Mouse (Mus musculus): Measurements from ENCODE around the gene Ces2h. TPM values are rescaled to one million over a fixed set of nuclear protein-coding genes. Genes with fewer than 3 reads are reported as not detected.
"Not testable (repeated sequence)": the region's sequence is repeated elsewhere in the genome, so short reads cannot be mapped to it uniquely, and the experiment has no call there.

The Ces2h gene
- polyA plus RNA-seq, 1 experiment from 2014 or later = not detected

GRCm38 (mm10) chr8:105023087-105023486 lies 22.4 kb downstream of the Ces2h start:
- no peak for ATAC-seq (ENCODE audit: insufficient number of reproducible peaks, low FRiP score, low TSS enrichment, low read depth)
- Histone ChIP-seq H3K9me3 (no peaks in the 10 kb centered on the region), H3K4me1 (no peaks in the 10 kb centered on the region), H3K27ac (no peak overlapping the region), H3K4me2 (no peak overlapping the region), H3K27me3 (no peaks in the 10 kb centered on the region), H3K4me3 (no peak overlapping the region), H3K9ac (no peak overlapping the region), H3K36me3 (no peaks in the 10 kb centered on the region)
- 39% methylated on average over 1 of the region's 1 CpGs for WGBS

GRCm38 (mm10) chr8:105025050-105025449 lies 24.4 kb downstream of the Ces2h start:
- Histone ChIP-seq H3K9me3 (no peaks in the 10 kb centered on the region), H3K4me3 (no peak overlapping the region), H3K27me3 (no peaks in the 10 kb centered on the region), H3K4me1 (no peaks in the 10 kb centered on the region), H3K9ac (no peak overlapping the region), H3K27ac (no peak overlapping the region), H3K36me3 (no peaks in the 10 kb centered on the region), H3K4me2 (no peak overlapping the region)
- 50% methylated on average over 2 of the region's 2 CpGs for WGBS
- no peak for ATAC-seq (ENCODE audit: insufficient number of reproducible peaks, low FRiP score, low TSS enrichment, low read depth)

- Histone ChIP-seq H3K4me2 (no peak overlapping the region), H3K36me3 (no peaks in the 10 kb centered on the region), H3K27ac (no peak overlapping the region), H3K9me3 (no peaks in the 10 kb centered on the region), H3K9ac (no peak overlapping the region), H3K4me3 (no peak overlapping the region), H3K27me3 (no peaks in the 10 kb centered on the region), H3K4me1 (no peaks in the 10 kb centered on the region)
- ATAC-seq (ENCODE audit: insufficient number of reproducible peaks, low FRiP score, low TSS enrichment, low read depth) = no peak
- WGBS = 36% methylated on average over 1 of the region's 1 CpGs
Measured at GRCm38 (mm10) chr8:105043510-105043909, 42.9 kb downstream of the Ces2h start.

- Histone ChIP-seq H3K27ac (no peak overlapping the region), H3K4me2 (no peak overlapping the region), H3K36me3 (no peaks in the 10 kb centered on the region), H3K27me3 (no peaks in the 10 kb centered on the region), H3K9me3 (no peaks in the 10 kb centered on the region), H3K4me1 (no peaks in the 10 kb centered on the region), H3K9ac (no peak overlapping the region), H3K4me3 (no peak overlapping the region)
- 78% methylated on average over 3 of the region's 3 CpGs for WGBS
- no peak for ATAC-seq (ENCODE audit: insufficient number of reproducible peaks, low FRiP score, low TSS enrichment, low read depth)
Measured at GRCm38 (mm10) chr8:105045824-105046401, 45.3 kb downstream of the Ces2h start.

- no peak within 1 kb of the TSS for H3K27ac ChIP-seq
- H3K4me3 ChIP-seq = no peak within 1 kb of the TSS
- no peak within 1 kb of the TSS for H3K9ac ChIP-seq
- H3K9me3 ChIP-seq = no peaks in the 10 kb centered on the region
- no peaks in the 10 kb centered on the region for H3K4me1 ChIP-seq
- no peak for ATAC-seq (ENCODE audit: insufficient number of reproducible peaks, low FRiP score, low TSS enrichment, low read depth)
- no peak within 1 kb of the TSS for H3K4me2 ChIP-seq
- H3K27me3 ChIP-seq = no peaks in the 10 kb centered on the region
- 74% methylated on average over 3 of the region's 3 CpGs for WGBS
- H3K36me3 ChIP-seq = no peaks in the 10 kb centered on the region
Measured at GRCm38 (mm10) chr8:105048371-105048854, 47.8 kb downstream of the Ces2h start, which contains the start of gene Ces3a. TSS of gene Ces3a (plus strand) at chr8:105048601.

GRCm38 (mm10) chr8:105056211-105056610 lies 55.6 kb downstream of the Ces2h start:
- Histone ChIP-seq H3K4me2 (no peak overlapping the region), H3K9me3 (no peaks in the 10 kb centered on the region), H3K27ac (no peak overlapping the region), H3K4me3 (no peak overlapping the region), H3K4me1 (no peaks in the 10 kb centered on the region), H3K36me3 (no peaks in the 10 kb centered on the region), H3K9ac (no peak overlapping the region), H3K27me3 (no peaks in the 10 kb centered on the region)
- 87% methylated on average over 4 of the region's 4 CpGs for WGBS
- no peak for ATAC-seq (ENCODE audit: insufficient number of reproducible peaks, low FRiP score, low TSS enrichment, low read depth)

- H3K4me2 ChIP-seq = no peak overlapping the region
- no peak overlapping the region for H3K4me3 ChIP-seq
- H3K9me3 ChIP-seq = no peaks in the 10 kb centered on the region
- no peak for ATAC-seq (ENCODE audit: insufficient number of reproducible peaks, low FRiP score, low TSS enrichment, low read depth)
- H3K36me3 ChIP-seq = no peaks in the 10 kb centered on the region
- no peak overlapping the region for H3K27ac ChIP-seq
- H3K27me3 ChIP-seq = no peaks in the 10 kb centered on the region
- no peak overlapping the region for H3K9ac ChIP-seq
- H3K4me1 ChIP-seq = no peaks in the 10 kb centered on the region
Measured at GRCm38 (mm10) chr8:105060056-105060455, 59.4 kb downstream of the Ces2h start.

GRCm38 (mm10) chr8:105066761-105067160 lies 66.1 kb downstream of the Ces2h start:
- Histone ChIP-seq H3K4me1 (no peaks in the 10 kb centered on the region), H3K4me3 (no peak overlapping the region), H3K27me3 (no peaks in the 10 kb centered on the region), H3K4me2 (no peak overlapping the region), H3K9me3 (no peaks in the 10 kb centered on the region), H3K27ac (no peak overlapping the region), H3K9ac (no peak overlapping the region), H3K36me3 (no peaks in the 10 kb centered on the region)
- 5% methylated on average over 1 of the region's 1 CpGs for WGBS
- ATAC-seq (ENCODE audit: insufficient number of reproducible peaks, low FRiP score, low TSS enrichment, low read depth) = no peak

GRCm38 (mm10) chr8:105067905-105068304 lies 67.3 kb downstream of the Ces2h start:
- H3K36me3 ChIP-seq; H3K27me3 ChIP-seq; H3K9me3 ChIP-seq; H3K4me1 ChIP-seq; H3K9ac ChIP-seq; ATAC-seq (ENCODE audit: insufficient number of reproducible peaks, low FRiP score, low TSS enrichment, low read depth); H3K27ac ChIP-seq; H3K4me3 ChIP-seq; H3K4me2 ChIP-seq: not testable (repeated sequence)
- WGBS = 78% methylated on average over 7 of the region's 7 CpGs

GRCm38 (mm10) chr8:105068971-105069370 lies 68.3 kb downstream of the Ces2h start:
- H3K36me3 ChIP-seq = no peaks in the 10 kb centered on the region

More at GRCm38 (mm10) chr8:105068971-105069370, 68.3 kb downstream of the Ces2h start:
- ATAC-seq (ENCODE audit: insufficient number of reproducible peaks, low FRiP score, low TSS enrichment, low read depth) = no peak
- Histone ChIP-seq H3K9me3 (no peaks in the 10 kb centered on the region), H3K4me3 (no peak overlapping the region), H3K4me1 (no peaks in the 10 kb centered on the region), H3K4me2 (no peak overlapping the region), H3K27me3 (no peaks in the 10 kb centered on the region), H3K9ac (no peak overlapping the region), H3K27ac (no peak overlapping the region)

Other genes starting within 250 kb of the Ces2h start
- 0.19 and 0.31 TPM in 2 replicates for gene Ces2b, start 169.3 kb upstream of the Ces2h start, polyA plus RNA-seq (2015; fragmentation: Nextera tagmentation; extraction: Ambion mirVana)
- gene Ces2c, start 153.8 kb upstream of the Ces2h start, polyA plus RNA-seq (2015; fragmentation: Nextera tagmentation; extraction: Ambion mirVana) = not detected in 2 replicates
- 0.70 and 1.1 TPM in 2 replicates for gene Ces2e, start 74.6 kb upstream of the Ces2h start, polyA plus RNA-seq (2015; fragmentation: Nextera tagmentation; extraction: Ambion mirVana)
- gene Ces2f, start 53.5 kb upstream of the Ces2h start, polyA plus RNA-seq (2015; fragmentation: Nextera tagmentation; extraction: Ambion mirVana) = 0.52 and 1.0 TPM in 2 replicates
- 14.3 and 19.7 TPM in 2 replicates for gene Ces2g, start 39.1 kb upstream of the Ces2h start, polyA plus RNA-seq (2015; fragmentation: Nextera tagmentation; extraction: Ambion mirVana)
- gene Ces3a, start 47.7 kb downstream of the Ces2h start, polyA plus RNA-seq (2015; fragmentation: Nextera tagmentation; extraction: Ambion mirVana) = not detected in 2 replicates
- not detected in 2 replicates for gene Ces3b, start 82.9 kb downstream of the Ces2h start, polyA plus RNA-seq (2015; fragmentation: Nextera tagmentation; extraction: Ambion mirVana)
- not detected in 2 replicates for gene Ces4a, start 130.9 kb downstream of the Ces2h start, polyA plus RNA-seq (2015; fragmentation: Nextera tagmentation; extraction: Ambion mirVana)
- 77.3 and 89.0 TPM in 2 replicates for gene Cbfb, start 169.8 kb downstream of the Ces2h start, polyA plus RNA-seq (2015; fragmentation: Nextera tagmentation; extraction: Ambion mirVana)
- gene D230025D16Rik, start 224.3 kb downstream of the Ces2h start, polyA plus RNA-seq (2015; fragmentation: Nextera tagmentation; extraction: Ambion mirVana) = 25.6 and 28.7 TPM in 2 replicates

Data from limb, embryonic 15.5 days (tissue).